Mouse (Mus musculus) macrophage (primary cell): ENCODE data around the gene Psmd8. TPM values are rescaled to one million over a fixed set of nuclear protein-coding genes. Genes with fewer than 3 reads are reported as not detected.
A peak's percentile ranks its signal among the peaks of the same experiment; 100 is the strongest.
"Not testable (repeated sequence)": the region's sequence is repeated elsewhere in the genome, so short reads cannot be mapped to it uniquely, and the experiment has no call there.

Experiments used
- H3K27ac ChIP-seq: fragments of 350-480 bp; formaldehyde crosslinking; 2 replicates; pipeline ENCODE4 v1.9.0; 2021
- H3K36me3 ChIP-seq: fragments of 350-480 bp; formaldehyde crosslinking; 2 replicates; pipeline ENCODE4 v1.9.0; 2021; ENCODE audit errors: inconsistent target
- H3K4me3 ChIP-seq: fragments of 350-480 bp; formaldehyde crosslinking; 2 replicates; pipeline ENCODE4 v1.9.0; 2021; ENCODE audit errors: inconsistent target
- H3K79me2 ChIP-seq: fragments of 350-480 bp; formaldehyde crosslinking; 2 replicates; pipeline ENCODE4 v1.9.0; 2021; ENCODE audit errors: inconsistent target
- WGBS: methylation state at CpG from one replicate; pipeline ENCODE4 v1.1.7; 2026; ENCODE audit warnings: inconsistent platforms; ENCODE audit not compliant: missing documents; 5-methylcytosine and 5-hydroxymethylcytosine counted together
- polyA plus RNA-seq: library from polyadenylated mRNA; stranded (reverse); fragments of 250-400 nt; gene quantifications from 3 replicates; pipeline ENCODE4 v1.2.4, GENCODE M21; 2018; ENCODE audit warnings: inconsistent platforms
- total RNA-seq, 78 experiments: library from RNA; depleted of rRNA; stranded (reverse); fragments of 250-400 nt; gene quantifications; 1 replicate in 9 of 78; 2 replicates in 24 of 78; 3 replicates in 43 of 78; 4 replicates in 2 of 78; pipeline ENCODE4 v1.2.4; 2018; ENCODE audit warnings: inconsistent platforms in 56 of 78

Psmd8 gene
- 100 to 1,000 TPM; 145 to 453 (median 242) TPM for total RNA-seq (2018; cell fraction: chromatin; rRNA removed)
- 100 to 1,000 TPM; 264 to 504 (median 382) TPM for total RNA-seq (2018; cell fraction: cytosol; rRNA removed)
- 100 to 1,000 TPM; 154 to 428 (median 265) TPM for total RNA-seq (2018; cell fraction: nucleus; rRNA removed)
- 296 to 477 TPM (median 343 TPM) in 3 replicates for polyA plus RNA-seq

DNA sequence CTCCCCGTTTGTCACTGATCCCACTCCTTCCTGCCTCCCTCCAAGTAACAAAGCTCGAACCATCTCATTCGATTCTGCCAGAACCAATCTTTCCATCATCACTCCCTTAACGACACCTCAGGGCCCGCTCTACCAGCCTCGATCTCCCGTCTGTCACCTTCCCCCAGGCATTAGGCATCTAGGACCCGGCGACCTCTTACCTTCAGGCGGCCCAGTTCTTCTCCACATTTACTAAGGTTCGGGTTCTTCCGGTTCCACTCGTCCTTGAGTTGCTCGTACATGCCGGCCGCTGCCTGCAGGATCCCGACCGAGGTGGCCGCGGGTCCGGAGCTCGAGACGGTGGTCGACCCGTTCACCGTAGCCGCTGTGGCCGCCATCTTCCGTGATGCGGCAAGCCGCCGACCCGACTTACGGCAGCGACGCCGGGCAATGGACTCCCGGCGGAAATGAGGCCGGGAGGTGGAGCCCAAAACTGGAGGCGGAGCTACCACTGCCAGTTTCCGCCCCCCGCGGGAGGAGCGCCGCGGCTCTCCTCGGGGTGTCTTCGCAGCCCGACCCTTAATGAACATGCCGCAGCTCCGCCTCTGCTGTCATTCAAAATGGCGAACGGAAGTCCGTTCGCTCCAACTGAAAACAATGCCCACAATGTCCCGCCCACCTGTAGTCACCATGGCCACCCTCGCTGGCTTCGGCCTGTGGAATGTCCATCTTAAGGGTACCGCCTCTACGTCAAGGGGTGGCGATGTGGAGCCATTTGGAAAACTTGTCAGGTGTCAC, at the start of gene Psmd8:
Gene Psmd8, minus strand, starts transcription at position 625 of the 777 bp plus-strand sequence.
- WGBS = under 1% methylated on average over 62 of the region's 62 CpGs
- Histone ChIP-seq H3K4me3 (peak within 1 kb of the TSS; percentile 99), H3K27ac (peak within 1 kb of the TSS; percentile 91), H3K79me2 (peaks cover 50% of the 10 kb centered on the region), H3K36me3 (peaks cover 20% of the 10 kb centered on the region)

DNA sequence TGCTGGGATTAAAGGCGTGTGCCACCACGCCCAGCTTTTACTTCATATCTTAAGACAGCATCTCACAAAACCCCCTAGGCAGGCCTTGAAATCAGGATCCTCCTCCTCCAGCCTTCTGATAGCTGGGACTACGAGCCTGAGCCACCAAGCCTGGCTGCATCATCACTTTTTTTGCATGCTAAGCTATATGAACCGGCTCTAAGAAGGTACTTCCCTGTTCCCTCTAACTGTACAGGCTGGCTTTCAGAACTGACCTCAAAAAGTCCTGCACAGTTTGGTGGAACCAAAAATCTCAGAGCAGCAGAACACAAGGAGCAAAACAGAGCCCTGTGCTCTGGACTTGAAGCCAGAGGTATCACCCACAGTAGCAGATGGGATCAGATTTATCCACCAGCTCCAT, 47.7 kb upstream of the Psmd8 start:
- Histone ChIP-seq H3K4me3 (no peak overlapping the region), H3K27ac (peak overlapping the region; percentile 89), H3K79me2 (peaks cover 68% of the 10 kb centered on the region), H3K36me3 (peaks cover 26% of the 10 kb centered on the region)
- WGBS = 37% methylated on average over 4 of the region's 4 CpGs

DNA sequence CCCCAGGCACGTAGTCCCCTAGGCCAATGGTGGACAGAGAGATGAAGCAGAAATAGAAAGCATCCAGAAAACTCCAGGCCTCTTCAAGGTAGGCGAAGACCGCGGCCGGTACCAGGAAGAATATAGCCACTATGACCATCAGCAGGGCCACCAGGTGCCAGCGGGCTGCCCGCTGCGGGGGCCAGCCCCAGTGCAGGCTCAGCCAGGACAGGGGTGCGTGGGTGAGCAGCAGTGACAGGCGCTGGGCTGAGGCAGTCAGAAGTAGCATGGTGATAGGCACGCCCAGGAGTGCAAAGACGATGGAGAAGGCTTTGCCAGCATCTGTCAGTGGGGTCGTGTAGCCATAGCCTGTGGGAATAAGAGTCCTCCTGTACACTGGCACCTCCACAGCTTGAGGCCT, 45.0 kb upstream of the Psmd8 start:
- H3K27ac ChIP-seq = no peak overlapping the region
- no peak overlapping the region for H3K4me3 ChIP-seq
- peaks cover 51% of the 10 kb centered on the region for H3K79me2 ChIP-seq
- peaks cover 53% of the 10 kb centered on the region for H3K36me3 ChIP-seq
- WGBS = 94% methylated on average over 13 of the region's 13 CpGs

DNA sequence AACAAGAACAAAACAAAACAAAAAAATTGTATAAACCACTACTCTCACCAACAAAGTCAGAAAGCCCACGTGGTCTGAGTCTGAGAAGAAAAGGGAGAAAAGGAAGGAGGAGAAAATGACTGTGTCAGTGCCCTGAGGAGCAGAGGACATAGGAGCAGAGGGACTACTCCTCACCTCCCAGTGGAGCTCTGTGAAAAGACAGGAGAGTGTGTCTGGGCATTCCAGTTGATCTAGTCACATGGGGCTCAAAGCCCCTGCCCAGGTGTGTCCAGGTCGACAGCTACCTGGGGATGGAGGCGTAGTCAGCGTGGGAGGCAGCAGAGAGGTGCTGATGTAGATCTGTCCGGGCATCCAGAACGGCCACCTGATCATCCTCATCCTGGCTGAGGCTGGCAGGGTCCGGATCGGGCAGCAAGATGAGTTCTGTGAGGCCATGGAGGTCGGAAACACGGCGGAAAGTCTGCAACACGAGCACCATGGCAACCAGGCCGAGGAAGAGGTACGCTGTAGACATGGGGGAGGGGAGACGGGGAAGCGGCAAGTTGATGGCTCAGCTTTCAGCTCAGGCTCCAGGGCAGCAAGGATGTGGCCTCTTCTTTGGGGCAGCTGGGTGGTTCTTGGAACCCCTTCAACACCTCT, 44.4 kb upstream of the Psmd8 start:
- peaks cover 44% of the 10 kb centered on the region for H3K79me2 ChIP-seq
- no peak overlapping the region for H3K27ac ChIP-seq
- 55% methylated on average over 16 of the region's 16 CpGs for WGBS
- peaks cover 56% of the 10 kb centered on the region for H3K36me3 ChIP-seq
- no peak overlapping the region for H3K4me3 ChIP-seq

DNA sequence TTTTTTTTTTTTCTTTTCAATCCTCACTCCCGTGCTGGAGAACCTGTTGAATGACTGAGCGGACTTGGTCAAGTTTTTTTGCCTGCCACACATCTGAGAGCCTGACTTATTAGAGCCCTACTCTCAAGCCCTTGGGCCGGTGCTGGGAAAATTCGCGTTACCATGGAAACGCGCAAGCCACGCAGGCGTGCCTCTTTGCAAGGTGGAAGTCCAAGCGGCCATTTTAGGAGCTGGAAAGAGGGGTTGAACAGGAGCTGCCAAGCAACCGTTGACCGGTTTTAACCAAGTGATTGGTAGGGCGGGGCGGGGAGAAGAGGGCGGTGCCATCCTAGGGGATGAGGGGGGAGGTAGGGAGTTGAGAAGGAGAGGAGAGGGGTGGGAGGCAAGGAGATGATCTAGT, 34.3 kb upstream of the Psmd8 start:
- H3K4me3 ChIP-seq = no peak overlapping the region
- H3K36me3 ChIP-seq = peaks cover 23% of the 10 kb centered on the region
- 90% methylated on average over 15 of the region's 15 CpGs for WGBS
- H3K27ac ChIP-seq = no peak overlapping the region
- no peaks in the 10 kb centered on the region for H3K79me2 ChIP-seq

DNA sequence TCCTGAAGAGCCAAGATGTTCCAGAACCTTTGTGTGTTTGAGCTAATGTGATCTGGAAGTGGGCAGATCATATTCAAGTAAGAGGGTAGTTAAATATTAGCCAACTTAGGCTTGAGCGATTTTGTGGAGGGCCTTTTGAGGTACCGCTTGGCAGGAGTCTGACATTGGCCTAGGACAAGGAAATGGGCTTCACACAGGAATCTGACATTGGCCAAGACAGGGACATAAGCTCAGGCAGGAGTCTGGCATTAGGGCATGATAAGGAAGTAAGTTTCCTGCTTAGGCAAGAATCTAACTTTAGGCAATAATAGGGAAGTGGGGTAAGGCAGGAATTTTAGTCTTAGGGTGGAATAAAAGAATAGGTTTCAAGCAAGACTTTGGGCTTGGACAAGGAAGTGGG, 33.7 kb upstream of the Psmd8 start:
- whole genome bisulfite sequencing = 80% methylated on average over 2 of the region's 2 CpGs

DNA sequence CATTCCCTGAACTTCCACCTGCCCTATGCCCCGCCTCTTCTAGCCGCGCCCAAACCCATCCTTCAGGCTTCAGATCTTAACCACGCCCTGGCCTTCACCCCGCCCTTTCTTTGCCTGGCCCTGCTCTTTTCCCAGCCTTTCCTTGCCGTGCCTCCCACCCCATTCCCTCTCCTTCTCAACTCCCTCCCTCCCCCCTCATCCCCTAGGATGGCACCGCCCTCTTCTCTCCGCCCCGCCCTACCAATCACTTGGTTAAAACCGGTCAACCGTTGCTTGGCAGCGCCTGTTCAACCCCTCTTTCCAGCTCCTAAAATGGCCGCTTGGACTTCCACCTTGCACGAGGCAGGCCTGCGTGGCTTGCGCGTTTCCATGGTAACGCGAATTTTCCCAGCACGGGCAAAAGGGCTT, 33.2 kb upstream of the Psmd8 start, which contains the start of gene Catsperg1:
Gene Catsperg1, minus strand, starts transcription at position 361 of the 408 bp plus-strand sequence.
- Histone ChIP-seq H3K27ac (no peak within 1 kb of the TSS), H3K4me3 (no peak within 1 kb of the TSS), H3K79me2 (no peaks in the 10 kb centered on the region), H3K36me3 (peaks cover 12% of the 10 kb centered on the region)
- WGBS = 74% methylated on average over 19 of the region's 20 CpGs

More for the DNA sequence above, 33.7 kb upstream of the Psmd8 start:
- H3K79me2 ChIP-seq = no peaks in the 10 kb centered on the region
- H3K27ac ChIP-seq = no peak overlapping the region
- no peak overlapping the region for H3K4me3 ChIP-seq
- peaks cover 17% of the 10 kb centered on the region for H3K36me3 ChIP-seq

DNA sequence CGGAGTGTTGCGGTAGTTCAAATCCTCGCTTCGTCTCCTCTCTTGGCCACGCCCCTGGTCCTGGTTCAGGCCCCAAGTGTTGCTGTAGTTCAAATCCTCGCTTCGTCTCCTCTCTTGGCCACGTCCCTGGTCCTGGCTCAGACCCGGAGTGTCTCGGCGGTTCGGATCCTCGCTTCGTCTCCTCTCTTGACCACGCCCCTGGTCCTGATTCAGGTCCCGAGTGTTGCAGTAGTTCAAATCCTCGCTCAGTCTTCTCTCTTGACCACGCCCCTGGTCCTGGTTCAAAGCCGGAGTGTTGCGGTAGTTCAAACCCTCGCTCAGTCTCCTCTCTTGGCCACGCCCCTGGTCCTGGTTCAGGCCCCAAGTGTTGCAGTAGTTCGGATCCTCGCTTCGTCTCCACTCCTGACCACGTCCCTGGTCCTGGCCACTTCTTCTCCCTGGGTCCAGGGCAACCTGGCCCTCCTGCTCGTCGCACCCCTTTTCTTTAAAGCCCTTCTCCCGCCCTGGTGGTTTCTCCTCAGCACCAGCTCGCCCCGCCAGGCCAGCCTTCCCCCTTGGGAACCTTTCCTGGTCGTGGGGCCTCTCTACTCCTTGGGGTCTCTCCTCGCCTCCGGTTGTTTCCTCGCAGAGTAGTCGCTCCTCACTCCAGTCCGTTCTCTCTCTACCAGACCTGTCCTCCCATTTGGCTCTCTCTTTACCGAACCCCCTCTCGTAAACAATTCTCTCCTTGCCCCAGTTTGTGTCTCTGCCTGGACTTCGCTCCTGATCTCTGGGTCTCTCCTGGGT, 32.5 kb upstream of the Psmd8 start:
- 92% methylated on average over 38 of the region's 40 CpGs for WGBS

DNA sequence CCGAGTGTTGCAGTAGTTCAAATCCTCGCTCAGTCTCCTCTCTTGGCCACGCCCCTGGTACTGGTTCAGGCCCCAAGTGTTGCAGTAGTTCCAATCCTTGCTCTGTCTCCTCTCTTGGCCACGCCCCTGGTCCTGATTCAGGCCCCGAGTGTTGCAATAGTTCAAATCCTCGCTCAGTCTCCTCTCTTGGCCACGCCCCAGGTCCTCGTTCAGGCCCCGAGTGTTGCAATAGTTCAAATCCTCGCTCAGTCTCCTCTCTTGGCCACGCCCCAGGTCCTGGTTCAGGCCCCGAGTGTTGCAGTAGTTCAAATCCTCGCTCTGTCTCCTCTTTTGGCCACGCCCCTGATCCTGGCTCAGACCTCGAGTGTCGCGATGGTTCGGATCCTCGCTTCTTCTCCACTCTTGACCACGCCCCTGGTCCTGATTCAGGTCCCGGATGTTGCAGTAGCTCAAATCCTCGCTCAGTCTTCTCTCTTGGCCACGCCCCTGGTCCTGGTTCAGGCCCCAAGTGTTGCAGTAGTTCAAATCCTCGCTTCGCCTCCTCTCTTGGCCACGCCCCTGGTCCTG, 31.8 kb upstream of the Psmd8 start:
- Histone ChIP-seq H3K27ac (peak overlapping the region; percentile 80), H3K79me2 (no peaks in the 10 kb centered on the region), H3K36me3 (no peaks in the 10 kb centered on the region), H3K4me3 (peak overlapping the region; percentile 29; the same call in 1 of the 2 replicates)
- 67% methylated on average over 26 of the region's 26 CpGs for WGBS

More for the DNA sequence above, 32.5 kb upstream of the Psmd8 start:
- H3K79me2 ChIP-seq, H3K4me3 ChIP-seq, H3K36me3 ChIP-seq, H3K27ac ChIP-seq: not testable (repeated sequence)

DNA sequence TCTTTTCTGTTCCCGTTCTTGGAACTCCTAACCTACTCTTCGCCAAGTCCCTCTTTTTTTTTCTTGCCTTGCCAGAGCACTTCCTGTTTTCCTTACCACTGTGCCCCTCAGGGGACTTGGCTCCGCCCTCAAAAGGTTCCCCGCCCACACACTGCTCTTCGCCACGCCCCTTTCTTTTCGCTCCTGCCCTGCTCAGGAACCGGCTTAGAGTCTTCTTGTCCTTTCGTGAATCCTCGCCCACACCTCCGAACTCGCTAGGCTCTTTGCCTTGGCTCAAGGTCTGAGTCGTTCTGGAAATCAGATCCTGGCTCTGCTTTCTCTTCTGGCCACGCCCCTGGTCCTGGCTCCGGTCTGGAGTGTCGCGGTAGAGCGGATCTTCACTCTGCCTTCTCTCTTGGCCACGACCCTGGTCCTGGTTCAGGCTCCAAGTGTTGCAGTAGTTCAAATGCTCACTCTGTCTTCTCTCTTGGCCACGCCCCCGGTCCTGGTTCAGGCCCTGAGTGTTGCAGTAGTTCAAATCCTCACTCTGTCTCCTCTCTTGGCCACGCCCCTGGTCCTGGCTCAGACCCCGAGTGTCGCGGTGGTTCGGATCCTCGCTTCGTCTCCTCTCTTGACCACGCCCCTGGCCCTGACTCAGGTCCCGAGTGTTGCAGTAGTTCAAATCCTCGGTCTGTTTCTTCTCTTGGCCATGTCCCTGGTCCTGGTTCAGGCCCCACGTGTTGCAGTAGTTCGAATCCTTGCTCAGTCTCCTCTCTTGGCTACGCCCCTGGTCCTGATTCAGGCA, 31.1 kb upstream of the Psmd8 start:
- Histone ChIP-seq H3K4me3 (peak overlapping the region; percentile 29), H3K36me3 (no peaks in the 10 kb centered on the region), H3K79me2 (no peaks in the 10 kb centered on the region), H3K27ac (peak overlapping the region; percentile 80)
- WGBS = 12% methylated on average over 34 of the region's 34 CpGs

DNA sequence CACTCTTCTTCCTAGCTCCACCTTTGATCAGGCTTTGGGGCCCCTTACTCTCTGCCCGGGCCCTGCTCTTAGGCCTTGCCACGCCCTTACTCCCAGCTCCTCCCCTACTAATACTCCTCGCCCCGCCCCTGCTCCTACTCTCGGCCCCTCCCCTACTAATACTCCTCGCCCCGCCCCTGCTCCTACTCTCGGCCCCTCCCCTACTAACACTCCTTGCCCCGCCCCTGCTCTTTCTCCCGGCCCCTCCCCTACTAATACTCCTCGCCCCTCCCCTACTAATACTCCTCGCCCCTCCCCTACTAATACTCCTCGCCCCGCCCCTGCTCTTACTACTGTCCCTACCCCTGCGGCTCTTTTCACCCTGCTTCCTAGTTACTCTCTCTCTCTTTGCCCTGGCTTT, 30.5 kb upstream of the Psmd8 start:
- not testable (repeated sequence) for H3K79me2 ChIP-seq, H3K36me3 ChIP-seq
- Histone ChIP-seq H3K4me3 (peak overlapping the region; percentile 29; the same call in 1 of the 2 replicates), H3K27ac (peak overlapping the region; percentile 80)
- 11% methylated on average over 5 of the region's 15 CpGs for WGBS

DNA sequence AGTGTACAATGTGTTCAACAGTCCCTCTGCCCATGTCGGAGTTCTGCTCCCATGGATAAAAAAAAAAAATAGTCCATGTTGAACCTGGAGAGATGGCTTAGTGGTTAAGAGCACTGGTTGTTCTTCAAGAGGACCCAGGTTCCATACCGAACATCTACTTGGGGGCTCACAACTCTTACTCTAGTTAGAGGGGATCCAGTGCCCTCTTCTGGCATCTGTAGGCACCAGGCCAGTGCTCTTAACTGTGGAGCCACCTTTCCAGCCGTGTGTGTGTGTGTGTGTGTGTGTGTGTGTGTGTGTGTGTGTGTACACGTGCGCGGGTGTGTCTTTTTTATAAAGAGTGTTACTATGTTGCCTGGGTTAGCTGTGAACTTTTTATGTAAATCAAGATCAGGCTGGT, 22.1 kb upstream of the Psmd8 start:
- H3K27ac ChIP-seq = no peak overlapping the region
- H3K79me2 ChIP-seq = no peaks in the 10 kb centered on the region
- H3K36me3 ChIP-seq = no peaks in the 10 kb centered on the region
- 66% methylated on average over 6 of the region's 6 CpGs for WGBS
- no peak overlapping the region for H3K4me3 ChIP-seq

DNA sequence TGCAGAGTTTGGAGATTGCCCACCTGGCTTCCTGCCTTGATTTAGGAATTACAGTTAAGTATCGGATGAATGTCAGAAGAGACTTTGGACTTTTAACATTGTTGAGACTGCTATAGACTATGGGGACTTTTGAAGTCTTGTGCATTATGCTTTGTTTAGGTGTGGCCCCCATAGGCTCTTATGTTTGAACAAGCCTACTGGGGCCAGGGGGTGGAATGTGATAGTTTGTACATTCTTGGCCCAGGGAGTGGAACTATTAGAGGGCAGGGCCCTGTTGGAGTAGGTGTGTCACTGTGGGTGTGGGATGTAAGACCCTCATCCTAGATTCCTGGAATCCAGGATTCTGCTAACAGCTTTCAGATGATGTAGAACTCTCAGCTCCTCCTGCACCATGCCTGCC, 13.7 kb upstream of the Psmd8 start:
- not testable (repeated sequence) for H3K4me3 ChIP-seq, H3K79me2 ChIP-seq, H3K27ac ChIP-seq, H3K36me3 ChIP-seq
- whole genome bisulfite sequencing = no CpG with 5 or more reads among the region's 1 CpGs
